Mouse (Mus musculus): ENCODE data around the gene Zfp511. TPM values are rescaled to one million over a fixed set of nuclear protein-coding genes. Genes with fewer than 3 reads are reported as not detected.

The Zfp511 gene
- 54.5 and 62.0 TPM in 2 replicates for polyA plus RNA-seq (2015; fragmentation: Nextera tagmentation; extraction: Ambion mirVana)

DNA sequence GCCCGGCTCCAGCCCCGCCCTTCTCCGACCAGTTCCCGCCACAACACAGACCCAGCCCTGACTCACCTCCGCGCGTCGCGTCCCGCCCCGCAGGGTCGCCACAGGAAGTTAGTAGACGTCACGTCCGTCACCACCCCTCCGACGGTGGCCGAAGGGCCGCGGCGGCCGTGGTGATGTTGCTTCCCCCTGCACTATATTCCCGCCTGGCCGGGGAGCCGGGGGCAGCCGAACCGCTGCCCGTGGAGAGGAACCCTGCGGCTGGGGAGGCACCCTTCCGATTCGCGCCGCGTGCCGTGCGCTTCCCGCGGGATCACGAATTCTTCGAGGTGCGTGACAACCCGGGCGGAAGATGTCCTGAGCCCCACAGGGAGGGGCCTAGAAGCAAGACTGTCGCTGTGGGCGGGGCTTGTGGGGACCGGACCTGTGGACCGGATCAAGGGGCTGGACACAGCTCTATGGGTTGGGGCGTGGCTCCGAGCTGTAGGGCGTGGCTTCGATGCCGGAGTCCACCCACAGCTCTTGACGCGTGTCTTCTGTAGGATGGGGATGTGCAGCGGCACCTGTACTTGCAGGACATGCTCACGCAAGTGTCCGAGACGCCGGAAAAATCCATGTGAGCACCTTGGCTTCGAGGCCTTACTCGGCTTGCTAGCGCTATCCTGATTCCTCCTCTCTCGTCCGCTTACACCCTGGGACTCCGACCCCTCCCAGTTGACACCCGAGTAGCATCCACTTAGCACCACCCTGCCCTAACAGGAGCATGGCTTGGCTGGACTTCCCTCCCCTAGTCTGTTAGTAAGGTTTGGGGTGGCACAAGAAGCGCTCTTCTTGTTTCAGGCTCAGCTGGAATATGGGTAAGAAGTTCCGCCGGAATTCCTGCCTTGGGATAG, at the start of gene Zfp511, which contains the start of gene Tubgcp2:
Gene Zfp511, plus strand, starts transcription at position 111 of the 890 bp plus-strand sequence.
Gene Tubgcp2, minus strand, starts transcription at position 389 of the 890 bp plus-strand sequence.
- peak within 1 kb of the TSS; percentile 86 for H3K27ac ChIP-seq (ENCODE audit: low read length)
- peak within 1 kb of the TSS; percentile 93 for H3K9ac ChIP-seq (replicated peaks; ENCODE audit: low read depth, low read length)
- no peaks in the 10 kb centered on the region for H3K27me3 ChIP-seq (replicated peaks; ENCODE audit: control insufficient read depth, insufficient read depth, low read length)
- ATAC-seq, result peak; percentile 96
- peak within 1 kb of the TSS; percentile 86 for H3K4me3 ChIP-seq (replicated peaks; ENCODE audit: low read length)
- no peaks in the 10 kb centered on the region for H3K9me3 ChIP-seq (ENCODE audit: control insufficient read depth, low read length)
- H3K4me1 ChIP-seq (replicated peaks; ENCODE audit: control insufficient read depth, insufficient read depth, low read length), result peaks cover 21% of the 10 kb centered on the region
- peak within 1 kb of the TSS; percentile 67 for H3K4me2 ChIP-seq (ENCODE audit: low read length)
- WGBS, result under 1% methylated on average over 69 of the region's 69 CpGs
- peaks cover 20% of the 10 kb centered on the region for H3K36me3 ChIP-seq (ENCODE audit: control insufficient read depth, insufficient read depth)

DNA sequence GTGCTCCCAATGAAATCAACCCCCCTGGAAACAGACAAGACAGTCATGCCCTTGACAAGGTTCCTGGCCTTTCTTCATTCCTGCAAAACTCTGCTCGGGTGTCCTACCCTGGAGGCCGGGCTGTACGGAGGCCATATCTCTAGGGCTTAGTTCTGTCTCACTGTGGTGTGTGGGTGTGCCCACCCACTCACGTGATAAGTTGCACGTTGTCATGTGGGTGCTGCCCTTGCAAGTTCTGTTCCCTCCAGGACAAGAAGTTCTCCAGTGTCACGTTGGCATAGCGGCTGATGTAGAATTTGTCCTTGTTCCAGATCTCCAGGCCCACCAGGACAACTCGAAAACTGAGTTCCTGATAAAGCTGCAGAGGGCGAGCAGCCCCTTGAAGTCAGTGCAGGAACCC, 47.9 kb upstream of the Zfp511 start:
- no peaks in the 10 kb centered on the region for H3K27me3 ChIP-seq (replicated peaks; ENCODE audit: control insufficient read depth, insufficient read depth, low read length)
- no peaks in the 10 kb centered on the region for H3K4me1 ChIP-seq (replicated peaks; ENCODE audit: control insufficient read depth, insufficient read depth, low read length)
- H3K36me3 ChIP-seq (ENCODE audit: control insufficient read depth, insufficient read depth), result no peaks in the 10 kb centered on the region
- no peaks in the 10 kb centered on the region for H3K9me3 ChIP-seq (ENCODE audit: control insufficient read depth, low read length)
- no peak overlapping the region for H3K4me3 ChIP-seq (replicated peaks; ENCODE audit: low read length)
- H3K9ac ChIP-seq (replicated peaks; ENCODE audit: low read depth, low read length), result no peak overlapping the region
- 87% methylated on average over 9 of the region's 9 CpGs for WGBS
- H3K27ac ChIP-seq (ENCODE audit: low read length), result no peak overlapping the region
- no peak overlapping the region for H3K4me2 ChIP-seq (ENCODE audit: low read length)
- ATAC-seq, result no peak

DNA sequence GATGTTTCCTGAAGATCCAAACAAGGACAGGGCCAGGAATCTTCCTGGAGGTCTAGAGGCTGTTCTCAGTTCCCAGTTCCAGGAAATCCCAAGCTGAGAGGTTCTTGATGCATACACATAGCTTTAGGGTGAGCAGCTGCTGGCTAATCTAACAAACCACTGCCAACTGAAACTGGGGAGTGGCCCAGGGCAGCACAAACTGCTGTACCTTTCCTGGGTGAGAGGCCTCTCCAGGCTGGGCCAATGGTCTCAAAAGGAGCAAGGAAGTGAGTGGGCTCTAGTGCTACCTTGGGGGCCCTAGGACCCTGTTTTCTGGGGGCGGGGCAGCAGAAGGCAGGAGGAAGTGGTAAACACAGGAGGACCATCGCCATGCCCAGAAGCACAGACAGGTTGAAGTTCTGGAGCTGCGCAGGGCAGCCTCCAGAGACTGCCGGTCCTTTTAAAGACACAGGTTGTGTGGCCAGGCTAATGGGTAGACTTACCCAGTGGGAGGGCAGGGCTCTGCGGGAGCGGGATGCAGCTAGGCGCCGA, 45.3 kb upstream of the Zfp511 start:
- no peak overlapping the region for H3K4me2 ChIP-seq (ENCODE audit: low read length)
- H3K27me3 ChIP-seq (replicated peaks; ENCODE audit: control insufficient read depth, insufficient read depth, low read length), result no peaks in the 10 kb centered on the region
- H3K9ac ChIP-seq (replicated peaks; ENCODE audit: low read depth, low read length), result no peak overlapping the region
- peaks cover 6% of the 10 kb centered on the region for H3K36me3 ChIP-seq (ENCODE audit: control insufficient read depth, insufficient read depth)
- ATAC-seq, result no peak
- WGBS, result 74% methylated on average over 8 of the region's 8 CpGs
- H3K4me1 ChIP-seq (replicated peaks; ENCODE audit: control insufficient read depth, insufficient read depth, low read length), result no peaks in the 10 kb centered on the region
- H3K9me3 ChIP-seq (ENCODE audit: control insufficient read depth, low read length), result no peaks in the 10 kb centered on the region
- H3K27ac ChIP-seq (ENCODE audit: low read length), result no peak overlapping the region
- H3K4me3 ChIP-seq (replicated peaks; ENCODE audit: low read length), result no peak overlapping the region

DNA sequence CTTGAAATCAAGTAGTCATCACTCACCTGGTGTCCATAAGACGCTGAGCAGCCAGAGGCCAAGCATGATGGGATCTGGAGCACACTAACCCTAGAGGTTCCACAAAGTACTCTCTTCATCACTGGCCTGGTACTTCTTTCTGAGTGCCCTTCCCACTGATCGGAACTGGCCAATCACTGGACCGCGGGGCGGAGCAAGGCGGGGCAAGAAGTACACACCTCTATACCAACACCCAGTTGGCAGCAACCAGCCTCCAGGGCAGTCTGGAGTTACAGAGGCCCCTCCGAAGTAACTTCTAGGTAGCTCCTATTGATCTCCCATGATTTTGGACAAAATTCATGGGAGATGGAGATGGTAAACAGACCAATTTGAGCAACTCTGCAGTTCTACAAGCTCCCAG, 43.8 kb upstream of the Zfp511 start, which contains the start of gene Adam8:
Gene Adam8, minus strand, starts transcription at position 157 of the 400 bp plus-strand sequence.
- Histone ChIP-seq H3K4me2 (ENCODE audit: low read length) (no peak within 1 kb of the TSS), H3K4me1 (replicated peaks; ENCODE audit: control insufficient read depth, insufficient read depth, low read length) (no peaks in the 10 kb centered on the region), H3K4me3 (replicated peaks; ENCODE audit: low read length) (no peak within 1 kb of the TSS), H3K9me3 (ENCODE audit: control insufficient read depth, low read length) (no peaks in the 10 kb centered on the region), H3K27ac (ENCODE audit: low read length) (no peak within 1 kb of the TSS), H3K36me3 (ENCODE audit: control insufficient read depth, insufficient read depth) (peaks cover 16% of the 10 kb centered on the region), H3K27me3 (replicated peaks; ENCODE audit: control insufficient read depth, insufficient read depth, low read length) (no peaks in the 10 kb centered on the region), H3K9ac (replicated peaks; ENCODE audit: low read depth, low read length) (no peak within 1 kb of the TSS)
- 37% methylated on average over 7 of the region's 7 CpGs for WGBS
- ATAC-seq, result peak; percentile 43; the same call in 1 of the 2 replicates

DNA sequence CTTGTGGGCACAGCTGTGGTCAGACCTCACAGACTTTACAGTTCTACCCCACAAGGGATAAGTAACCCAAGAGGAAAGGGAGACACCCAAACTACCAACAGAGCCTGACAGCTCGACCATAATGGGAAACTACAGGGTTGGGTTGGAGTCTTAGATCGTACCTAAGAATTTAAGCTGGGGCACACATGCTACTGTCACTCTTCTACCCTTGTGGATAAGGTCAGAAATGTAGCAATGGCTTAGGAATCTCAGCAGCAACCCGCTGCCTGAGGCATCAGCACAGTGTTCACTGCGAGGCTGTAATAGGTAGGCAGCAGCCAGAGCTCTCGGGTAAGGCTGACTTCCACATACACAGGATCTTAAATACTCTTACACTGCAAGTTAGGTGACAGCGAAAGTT, 42.7 kb upstream of the Zfp511 start:
- ATAC-seq, result no peak
- peaks cover 22% of the 10 kb centered on the region for H3K36me3 ChIP-seq (ENCODE audit: control insufficient read depth, insufficient read depth)
- no peak overlapping the region for H3K4me2 ChIP-seq (ENCODE audit: low read length)
- no peak overlapping the region for H3K27ac ChIP-seq (ENCODE audit: low read length)
- no peaks in the 10 kb centered on the region for H3K27me3 ChIP-seq (replicated peaks; ENCODE audit: control insufficient read depth, insufficient read depth, low read length)
- 95% methylated on average over 6 of the region's 6 CpGs for WGBS
- H3K4me3 ChIP-seq (replicated peaks; ENCODE audit: low read length), result no peak overlapping the region
- H3K4me1 ChIP-seq (replicated peaks; ENCODE audit: control insufficient read depth, insufficient read depth, low read length), result no peaks in the 10 kb centered on the region
- no peaks in the 10 kb centered on the region for H3K9me3 ChIP-seq (ENCODE audit: control insufficient read depth, low read length)
- H3K9ac ChIP-seq (replicated peaks; ENCODE audit: low read depth, low read length), result no peak overlapping the region

DNA sequence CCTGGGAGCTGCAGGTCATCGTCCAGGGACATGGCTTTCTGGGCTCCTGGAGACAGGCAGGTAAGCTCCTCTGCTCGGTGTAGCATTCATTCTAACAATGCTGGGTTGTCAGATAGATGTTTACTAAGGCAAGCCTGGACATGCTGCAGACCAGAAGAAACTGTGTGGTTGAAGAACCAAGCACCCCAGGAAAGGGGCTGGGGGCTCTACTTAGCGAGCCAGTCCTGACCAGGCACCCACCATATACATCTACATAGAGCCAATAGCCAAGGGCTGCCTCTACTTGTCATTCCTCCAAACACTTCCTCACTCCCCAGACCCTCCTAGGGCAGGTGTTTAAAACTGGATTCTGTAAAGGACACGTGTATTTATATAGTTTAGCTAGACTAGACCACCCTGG, 42.0 kb upstream of the Zfp511 start:
- H3K4me3 ChIP-seq (replicated peaks; ENCODE audit: low read length), result no peak overlapping the region
- no peak for ATAC-seq
- no peaks in the 10 kb centered on the region for H3K4me1 ChIP-seq (replicated peaks; ENCODE audit: control insufficient read depth, insufficient read depth, low read length)
- H3K9me3 ChIP-seq (ENCODE audit: control insufficient read depth, low read length), result no peaks in the 10 kb centered on the region
- no peak overlapping the region for H3K9ac ChIP-seq (replicated peaks; ENCODE audit: low read depth, low read length)
- 84% methylated on average over 4 of the region's 4 CpGs for WGBS
- no peak overlapping the region for H3K4me2 ChIP-seq (ENCODE audit: low read length)
- H3K27me3 ChIP-seq (replicated peaks; ENCODE audit: control insufficient read depth, insufficient read depth, low read length), result no peaks in the 10 kb centered on the region
- H3K36me3 ChIP-seq (ENCODE audit: control insufficient read depth, insufficient read depth), result peaks cover 28% of the 10 kb centered on the region
- H3K27ac ChIP-seq (ENCODE audit: low read length), result no peak overlapping the region

DNA sequence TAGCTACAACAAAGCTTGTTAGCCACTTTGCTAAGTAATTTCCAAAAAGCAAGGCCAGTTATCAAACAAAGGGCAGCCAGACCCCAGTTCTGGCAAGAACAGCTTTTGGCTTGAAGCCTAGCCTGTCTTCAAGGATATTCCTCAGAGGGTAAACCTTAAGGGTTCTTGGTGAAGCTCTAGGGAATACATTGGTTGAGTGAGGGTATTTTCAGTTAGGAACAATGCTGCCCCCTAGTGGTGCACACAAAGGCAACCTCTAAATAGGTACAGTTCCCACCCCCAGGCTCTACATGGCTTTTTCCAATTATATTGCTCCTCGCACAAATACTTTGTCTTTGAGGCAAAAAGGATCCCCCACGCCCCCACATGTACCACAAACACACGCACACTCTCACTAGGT, 41.5 kb upstream of the Zfp511 start:
- Histone ChIP-seq H3K9ac (replicated peaks; ENCODE audit: low read depth, low read length) (no peak overlapping the region), H3K27me3 (replicated peaks; ENCODE audit: control insufficient read depth, insufficient read depth, low read length) (no peaks in the 10 kb centered on the region), H3K4me3 (replicated peaks; ENCODE audit: low read length) (no peak overlapping the region), H3K36me3 (ENCODE audit: control insufficient read depth, insufficient read depth) (peaks cover 29% of the 10 kb centered on the region), H3K4me1 (replicated peaks; ENCODE audit: control insufficient read depth, insufficient read depth, low read length) (no peaks in the 10 kb centered on the region), H3K27ac (ENCODE audit: low read length) (no peak overlapping the region), H3K4me2 (ENCODE audit: low read length) (no peak overlapping the region), H3K9me3 (ENCODE audit: control insufficient read depth, low read length) (no peaks in the 10 kb centered on the region)
- WGBS, result 27% methylated on average over 3 of the region's 3 CpGs
- ATAC-seq, result no peak

DNA sequence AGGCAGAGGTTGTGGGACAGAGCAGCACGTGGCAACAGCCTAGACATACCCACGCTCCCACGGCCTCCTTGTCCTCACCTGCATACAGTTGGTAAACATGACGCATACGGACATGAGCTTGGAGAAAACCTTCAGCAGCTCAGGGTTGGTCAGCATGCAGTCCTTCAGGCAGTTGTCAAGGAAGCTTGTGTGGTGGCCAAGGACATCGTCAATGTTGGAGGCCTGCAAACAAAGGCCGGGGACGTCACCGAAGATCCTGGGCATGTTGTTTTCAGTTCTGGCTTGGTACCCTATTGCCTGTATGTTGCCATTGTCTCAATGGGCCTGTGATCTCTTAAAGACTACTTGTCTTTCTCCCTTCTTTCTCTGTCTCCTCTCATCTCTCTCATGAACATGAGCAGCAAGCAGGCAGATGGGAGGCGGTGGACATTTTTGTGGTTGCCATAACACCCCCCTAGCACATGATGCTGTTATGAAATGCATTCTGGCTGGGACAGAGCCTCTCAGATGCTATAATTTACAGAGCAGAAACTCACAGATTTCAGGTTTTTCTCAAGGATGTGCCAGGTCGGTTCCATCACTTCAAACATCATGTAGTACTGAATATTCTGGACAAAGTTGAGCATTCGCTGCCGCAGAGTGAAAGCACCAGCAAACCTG, 37.4 kb upstream of the Zfp511 start:
- Histone ChIP-seq H3K4me2 (ENCODE audit: low read length) (no peak overlapping the region), H3K9me3 (ENCODE audit: control insufficient read depth, low read length) (no peaks in the 10 kb centered on the region), H3K27me3 (replicated peaks; ENCODE audit: control insufficient read depth, insufficient read depth, low read length) (no peaks in the 10 kb centered on the region), H3K27ac (ENCODE audit: low read length) (no peak overlapping the region), H3K9ac (replicated peaks; ENCODE audit: low read depth, low read length) (no peak overlapping the region), H3K4me1 (replicated peaks; ENCODE audit: control insufficient read depth, insufficient read depth, low read length) (no peaks in the 10 kb centered on the region), H3K36me3 (ENCODE audit: control insufficient read depth, insufficient read depth) (peaks cover 45% of the 10 kb centered on the region), H3K4me3 (replicated peaks; ENCODE audit: low read length) (no peak overlapping the region)
- 95% methylated on average over 13 of the region's 13 CpGs for WGBS
- ATAC-seq, result no peak

DNA sequence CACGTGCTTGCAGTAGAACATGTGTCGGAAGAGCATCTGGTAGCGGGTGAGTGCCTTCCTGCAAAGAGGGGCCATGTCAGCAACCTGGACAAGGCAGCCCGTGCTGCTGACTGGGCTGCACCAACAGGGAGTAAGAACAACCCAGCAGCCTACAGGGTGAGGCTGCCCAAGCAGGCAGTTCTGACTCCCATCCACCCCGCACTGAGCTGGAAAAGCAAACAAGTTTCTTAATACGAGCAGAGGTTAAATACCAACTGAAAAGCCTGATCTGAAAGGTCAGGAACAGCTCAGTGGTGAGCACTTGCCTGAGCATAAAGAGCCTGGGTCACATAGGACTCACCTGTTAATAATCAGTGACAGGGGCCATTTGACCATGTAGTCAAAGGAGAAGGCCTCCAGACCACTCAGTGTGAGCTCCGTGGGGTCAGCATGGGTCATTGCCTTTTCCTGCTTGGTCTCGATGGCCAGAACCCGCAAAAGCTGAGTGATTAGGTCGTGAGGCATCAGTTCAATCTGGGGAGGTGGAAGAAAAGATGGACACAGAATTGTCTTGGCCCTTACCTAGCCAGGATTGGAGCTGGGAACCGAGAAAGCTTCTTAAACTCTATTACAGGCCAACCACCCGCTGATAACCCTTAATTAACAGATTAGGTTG, 35.0 kb upstream of the Zfp511 start:
- H3K9ac ChIP-seq (replicated peaks; ENCODE audit: low read depth, low read length), result no peak overlapping the region
- 53% methylated on average over 12 of the region's 12 CpGs for whole genome bisulfite sequencing
- ATAC-seq, result no peak
- H3K27ac ChIP-seq (ENCODE audit: low read length), result no peak overlapping the region
- H3K4me2 ChIP-seq (ENCODE audit: low read length), result no peak overlapping the region
- no peaks in the 10 kb centered on the region for H3K9me3 ChIP-seq (ENCODE audit: control insufficient read depth, low read length)
- H3K36me3 ChIP-seq (ENCODE audit: control insufficient read depth, insufficient read depth), result peaks cover 57% of the 10 kb centered on the region
- no peaks in the 10 kb centered on the region for H3K27me3 ChIP-seq (replicated peaks; ENCODE audit: control insufficient read depth, insufficient read depth, low read length)
- H3K4me3 ChIP-seq (replicated peaks; ENCODE audit: low read length), result no peak overlapping the region
- no peaks in the 10 kb centered on the region for H3K4me1 ChIP-seq (replicated peaks; ENCODE audit: control insufficient read depth, insufficient read depth, low read length)

Data from forebrain, embryonic 16.5 days (tissue).